Mouse (Mus musculus) hindbrain, postnatal 0 days (tissue): Measurements from ENCODE around the gene Tas2r102. TPM values are rescaled to one million over a fixed set of nuclear protein-coding genes. Genes with fewer than 3 reads are reported as not detected.

Experiments used
- ATAC-seq: fragments of 200-750 bp; cut with Nextera tagmentation; 2 replicates; pipeline ENCODE4 v1.8.0; 2017; ENCODE audit warnings: mild to moderate bottlenecking, moderate TSS enrichment, moderate library complexity
- DNase-seq: peaks from one replicate; pipeline ENCODE4 v3.0.0-alpha.2; 2015; ENCODE audit warnings: low spot score
- H3K27ac ChIP-seq: fragments of 300-500 bp; sonication (generic); 2 replicates; pipeline ENCODE4 v1.5.1; 2014; ENCODE audit warnings: mild to moderate bottlenecking
- H3K27me3 ChIP-seq: fragments of 300-500 bp; sonication (generic); 2 replicates; pipeline ENCODE4 v1.6.1; 2014; ENCODE audit warnings: low read length, mixed read lengths; ENCODE audit not compliant: insufficient read depth
- H3K36me3 ChIP-seq: fragments of 300-500 bp; sonication (generic); 2 replicates; pipeline ENCODE4 v1.6.1; 2014; ENCODE audit warnings: low read length, mixed read lengths; ENCODE audit not compliant: insufficient read depth
- H3K4me1 ChIP-seq: fragments of 300-500 bp; sonication (generic); 2 replicates; pipeline ENCODE4 v1.6.1; 2014; ENCODE audit warnings: antibody characterized with exemption, low read length, mixed read lengths; ENCODE audit not compliant: insufficient read depth
- H3K4me2 ChIP-seq: fragments of 300-500 bp; sonication (generic); 2 replicates; pipeline ENCODE4 v1.6.1; 2014; ENCODE audit warnings: low read depth, mild to moderate bottlenecking, low read length, moderate library complexity, mixed read lengths
- H3K4me3 ChIP-seq: fragments of 300-500 bp; sonication (generic); 2 replicates; pipeline ENCODE4 v1.5.1; 2014; ENCODE audit warnings: low read length
- H3K9ac ChIP-seq: fragments of 300-500 bp; sonication (generic); replicated peaks from 2 replicates; pipeline ENCODE4 v1.6.1; 2014; ENCODE audit warnings: mild to moderate bottlenecking, low read length, moderate library complexity, mixed read lengths
- H3K9me3 ChIP-seq: fragments of 300-500 bp; sonication (generic); 2 replicates; pipeline ENCODE4 v1.6.1; 2016; ENCODE audit warnings: low read length, mixed read lengths
- CTCF ChIP-seq: IDR thresholded peaks from 2 replicates; pipeline ENCODE4 v1.5.1; 2016; ENCODE audit warnings: antibody characterized with exemption, control low read depth, low read depth
- WGBS: fragments of 180-500 bp; shearing (Covaris S2); extraction: QIAGEN DNeasy Blood & Tissue Kit; methylation state at CpG from one replicate; pipeline ENCODE4 v1.1.7; 2014; 5-methylcytosine and 5-hydroxymethylcytosine counted together
- polyA plus RNA-seq: library from polyadenylated mRNA; unstranded; fragments of >200 nt; fragmentation: Nextera tagmentation; extraction: Ambion mirVana; gene quantifications from 2 replicates; pipeline ENCODE4 v1.2.1, GENCODE M21; 2015
- total RNA-seq: library from RNA; depleted of rRNA; stranded (reverse); fragments of >200 nt; gene quantifications from 2 replicates; pipeline ENCODE4 v1.2.3, GENCODE M21; 2014; rRNA removed

Tas2r102 gene
- total RNA-seq (not detected in 2 replicates), polyA plus RNA-seq (not detected in 2 replicates)

DNA sequence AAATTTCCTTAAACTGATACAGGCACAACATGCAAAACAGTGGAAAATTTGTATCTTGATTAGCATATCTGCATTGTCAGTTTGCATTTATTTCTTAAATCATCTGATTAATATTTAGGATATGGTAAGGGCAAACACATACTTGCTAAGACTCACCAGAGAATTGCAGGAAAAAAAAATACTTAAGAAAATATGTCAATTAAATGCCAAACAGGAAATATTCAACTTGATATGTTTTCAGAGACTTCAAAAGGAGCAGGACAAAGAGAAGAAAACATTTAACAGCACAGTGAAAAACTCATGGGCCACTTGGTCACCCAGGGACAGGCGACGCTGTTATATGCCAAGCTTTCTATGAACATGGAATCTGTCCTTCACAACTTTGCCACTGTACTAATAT is at the start of gene Tas2r102:
Tas2r102 (plus strand) TSS at position 301 of the 400 bp plus-strand sequence.
- Histone ChIP-seq H3K36me3 (no peaks in the 10 kb centered on the region), H3K9ac (no peak within 1 kb of the TSS), H3K27me3 (no peaks in the 10 kb centered on the region), H3K4me1 (no peaks in the 10 kb centered on the region), H3K4me3 (no peak within 1 kb of the TSS), H3K27ac (no peak within 1 kb of the TSS), H3K4me2 (no peak within 1 kb of the TSS), H3K9me3 (no peaks in the 10 kb centered on the region)
- no peak for ATAC-seq
- no peak for TF ChIP-seq CTCF
- WGBS, result 92% methylated on average over 2 of the region's 2 CpGs
- no peak for DNase-seq

DNA sequence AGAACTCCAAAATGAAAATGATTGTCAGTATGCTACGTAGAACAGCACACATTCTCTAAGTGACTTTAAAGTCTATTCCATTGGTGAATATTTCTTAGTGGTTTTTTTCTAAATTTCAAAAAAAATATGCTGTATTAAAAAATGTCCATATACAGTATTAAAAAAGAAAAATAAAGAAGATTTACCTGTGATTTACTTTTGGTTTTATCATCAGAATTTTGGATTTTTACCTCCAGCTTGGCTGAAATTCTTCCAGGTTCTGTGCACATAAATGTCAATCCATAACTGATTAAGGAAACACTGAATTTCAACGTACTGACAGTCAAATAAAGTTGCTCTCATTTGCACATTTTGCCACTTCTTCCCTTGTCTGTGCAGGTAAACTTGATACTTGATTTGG is 24.0 kb upstream of the Tas2r102 start, which contains the start of gene Tas2r115:
Tas2r115 (minus strand) TSS at position 101 of the 400 bp plus-strand sequence.
- no peak within 1 kb of the TSS for H3K4me3 ChIP-seq

DNA sequence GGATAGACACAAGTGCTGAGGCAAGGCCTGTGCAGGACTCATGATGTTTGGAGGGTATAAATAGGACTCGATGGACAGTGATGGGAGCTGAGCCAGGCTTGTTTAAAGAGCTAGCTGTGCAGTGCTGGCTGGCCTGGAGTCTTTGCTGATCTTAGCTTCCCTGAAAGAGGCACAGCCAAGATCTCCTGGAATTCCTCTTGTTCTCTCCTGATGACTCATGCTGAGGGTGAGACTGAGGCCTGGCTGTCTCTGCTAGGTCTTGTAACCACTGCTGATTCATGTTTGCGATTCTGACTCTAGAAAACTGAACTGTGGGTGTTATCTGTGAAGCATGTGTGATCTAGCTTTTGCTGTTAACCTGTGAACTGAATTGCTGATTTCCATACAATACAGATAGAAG is 11.7 kb upstream of the Tas2r102 start:
- TF ChIP-seq CTCF, result no peak
- Histone ChIP-seq H3K27me3 (no peaks in the 10 kb centered on the region), H3K4me1 (no peaks in the 10 kb centered on the region), H3K4me2 (no peak overlapping the region), H3K36me3 (no peaks in the 10 kb centered on the region), H3K9ac (no peak overlapping the region), H3K4me3 (no peak overlapping the region), H3K9me3 (0 out of 2 replicates have a peak, but pooled peaks cover 2% of the 10 kb centered on the region), H3K27ac (no peak overlapping the region)
- WGBS, result 86% methylated on average over 2 of the region's 2 CpGs
- DNase-seq (no peak), ATAC-seq (no peak)

More for the DNA sequence above, 24.0 kb upstream of the Tas2r102 start, which contains the start of gene Tas2r115:
- no peaks in the 10 kb centered on the region for H3K9me3 ChIP-seq
- H3K9ac ChIP-seq, result no peak within 1 kb of the TSS
- DNase-seq (no peak), ATAC-seq (no peak)
- 72% methylated on average over 2 of the region's 2 CpGs for WGBS
- H3K36me3 ChIP-seq, result no peaks in the 10 kb centered on the region
- no peaks in the 10 kb centered on the region for H3K27me3 ChIP-seq
- no peak within 1 kb of the TSS for H3K27ac ChIP-seq
- TF ChIP-seq CTCF, result no peak
- no peak within 1 kb of the TSS for H3K4me2 ChIP-seq
- H3K4me1 ChIP-seq, result no peaks in the 10 kb centered on the region

DNA sequence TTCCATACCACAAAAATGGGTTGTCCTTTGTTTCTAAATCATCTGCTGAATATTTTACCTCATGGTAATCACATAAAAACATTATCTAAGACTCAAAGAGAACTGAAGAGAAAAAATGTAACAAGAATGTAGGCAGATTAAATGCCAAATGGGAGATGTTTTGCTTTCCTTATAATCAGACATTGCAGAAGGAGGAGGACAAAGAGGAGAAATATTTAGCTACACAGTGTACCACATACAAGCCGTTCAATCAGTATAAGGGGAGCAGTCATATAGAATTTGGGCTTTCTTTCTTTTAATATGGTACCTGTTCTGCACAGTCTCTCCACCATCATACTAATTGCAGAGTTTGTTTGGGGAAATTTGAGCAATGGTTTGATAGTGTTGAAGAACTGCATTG is 7.5 kb upstream of the Tas2r102 start, which contains the start of gene Tas2r124:
Tas2r124 (plus strand) TSS at position 301 of the 400 bp plus-strand sequence.
- Histone ChIP-seq H3K27ac (no peak within 1 kb of the TSS), H3K36me3 (no peaks in the 10 kb centered on the region), H3K27me3 (no peaks in the 10 kb centered on the region), H3K9ac (no peak within 1 kb of the TSS), H3K4me2 (no peak within 1 kb of the TSS), H3K4me1 (no peaks in the 10 kb centered on the region), H3K9me3 (no peaks in the 10 kb centered on the region), H3K4me3 (no peak within 1 kb of the TSS)
- DNase-seq, result no peak
- no peak for ATAC-seq
- TF ChIP-seq CTCF, result no peak
- 82% methylated on average over 1 of the region's 1 CpGs for WGBS

DNA sequence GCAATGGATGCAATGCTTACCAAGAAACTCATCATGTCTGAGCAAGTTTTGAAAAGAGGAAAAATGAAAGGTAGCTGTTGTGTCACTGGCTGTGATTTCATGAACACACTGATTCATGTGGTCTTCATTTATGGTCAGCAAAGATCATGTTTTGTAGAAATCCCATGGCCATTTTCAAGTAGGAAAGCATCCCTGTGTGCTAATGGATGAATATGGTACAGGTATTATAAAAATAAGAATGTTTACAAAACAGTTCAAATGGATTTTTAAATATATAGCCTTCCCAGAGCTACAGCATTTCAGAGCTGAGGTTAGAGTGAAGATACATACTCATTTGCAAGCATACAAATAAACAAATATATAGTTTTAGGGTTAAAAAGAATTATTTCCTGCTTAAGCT is 16.1 kb downstream of the Tas2r102 start, which contains the start of gene Tas2r136:
Tas2r136 (minus strand) TSS at position 101 of the 400 bp plus-strand sequence.
- Histone ChIP-seq H3K9me3 (no peaks in the 10 kb centered on the region), H3K27ac (no peak within 1 kb of the TSS), H3K4me2 (no peak within 1 kb of the TSS), H3K4me1 (no peaks in the 10 kb centered on the region), H3K36me3 (no peaks in the 10 kb centered on the region), H3K4me3 (no peak within 1 kb of the TSS), H3K9ac (no peak within 1 kb of the TSS), H3K27me3 (no peaks in the 10 kb centered on the region)
- TF ChIP-seq CTCF, result no peak
- ATAC-seq, result no peak
- DNase-seq, result no peak

DNA sequence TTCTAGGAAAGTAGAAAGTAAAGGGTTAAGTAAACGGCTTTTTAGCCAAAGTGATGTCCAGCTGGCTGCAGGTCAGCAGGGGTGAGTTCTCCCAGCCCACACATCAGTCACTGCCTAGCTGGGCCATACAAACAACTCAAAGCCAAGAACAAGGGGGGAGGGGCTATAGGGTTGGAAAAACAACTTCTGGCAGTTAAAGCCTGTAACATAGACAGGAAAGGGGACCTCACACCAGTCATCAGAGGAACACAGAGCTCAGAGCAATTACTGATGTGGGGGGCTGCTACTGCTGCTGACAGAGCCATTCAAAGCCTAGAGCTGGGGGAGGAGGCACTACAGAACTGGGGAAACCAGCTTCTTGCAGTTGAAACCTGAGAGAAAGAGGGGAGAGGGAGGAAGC is 33.5 kb downstream of the Tas2r102 start:
- no peak for DNase-seq
- Histone ChIP-seq H3K4me2 (no peak overlapping the region), H3K27ac (no peak overlapping the region), H3K27me3 (no peaks in the 10 kb centered on the region), H3K4me3 (no peak overlapping the region), H3K4me1 (no peaks in the 10 kb centered on the region), H3K9me3 (peaks cover 14% of the 10 kb centered on the region; the same call in 1 of the 2 replicates), H3K36me3 (no peaks in the 10 kb centered on the region), H3K9ac (no peak overlapping the region)
- WGBS, result 35% methylated on average over 1 of the region's 1 CpGs
- no peak for TF ChIP-seq CTCF
- no peak for ATAC-seq

DNA sequence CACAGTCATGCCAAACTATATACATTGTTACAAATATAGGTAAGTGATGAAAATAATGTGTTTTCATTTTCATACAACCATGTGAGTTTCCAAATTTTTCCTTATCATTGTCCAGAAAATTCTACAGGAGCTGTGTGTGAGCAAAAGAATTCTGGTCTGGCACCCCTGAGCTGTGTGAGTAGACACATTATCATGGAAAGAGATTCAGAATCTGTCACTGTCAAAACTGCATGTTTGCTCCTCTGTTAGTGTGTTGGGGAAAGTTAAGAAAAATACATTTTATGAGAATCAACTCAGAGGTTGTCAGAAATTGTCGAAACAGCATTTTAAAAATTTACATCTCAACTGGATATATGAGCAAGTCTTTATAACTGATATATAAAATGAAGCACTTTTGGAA is 40.6 kb downstream of the Tas2r102 start, which contains the start of gene Tas2r117:
Tas2r117 (plus strand) TSS at position 301 of the 400 bp plus-strand sequence.
- TF ChIP-seq CTCF, result no peak
- Histone ChIP-seq H3K27ac (no peak within 1 kb of the TSS), H3K4me2 (no peak within 1 kb of the TSS), H3K9me3 (no peaks in the 10 kb centered on the region), H3K4me3 (no peak within 1 kb of the TSS), H3K9ac (no peak within 1 kb of the TSS), H3K36me3 (no peaks in the 10 kb centered on the region), H3K4me1 (no peaks in the 10 kb centered on the region), H3K27me3 (no peaks in the 10 kb centered on the region)
- ATAC-seq (no peak), DNase-seq (no peak)
- WGBS, result 78% methylated on average over 1 of the region's 1 CpGs

Other genes starting within 250 kb of the Tas2r102 start
- not detected in 2 replicates for gene Prh1, start 192.3 kb upstream of the Tas2r102 start, total RNA-seq
- not detected in 2 replicates for gene Prh1, start 192.3 kb upstream of the Tas2r102 start, polyA plus RNA-seq
- gene Prp2, start 166.2 kb upstream of the Tas2r102 start, total RNA-seq, result not detected in 2 replicates
- not detected in 2 replicates for gene Prp2, start 166.2 kb upstream of the Tas2r102 start, polyA plus RNA-seq
- not detected in 2 replicates for gene A630073D07Rik, start 110.6 kb upstream of the Tas2r102 start, total RNA-seq
- gene A630073D07Rik, start 110.6 kb upstream of the Tas2r102 start, polyA plus RNA-seq, result not detected in 2 replicates
- gene Tas2r120, start 105.2 kb upstream of the Tas2r102 start, total RNA-seq, result not detected in 2 replicates
- gene Tas2r120, start 105.2 kb upstream of the Tas2r102 start, polyA plus RNA-seq, result not detected in 2 replicates
- not detected in 2 replicates for gene Tas2r121, start 61.1 kb upstream of the Tas2r102 start, total RNA-seq
- not detected in 2 replicates for gene Tas2r121, start 61.1 kb upstream of the Tas2r102 start, polyA plus RNA-seq
- not detected in 2 replicates for gene Tas2r122, start 50.2 kb upstream of the Tas2r102 start, total RNA-seq
- not detected in 2 replicates for gene Tas2r122, start 50.2 kb upstream of the Tas2r102 start, polyA plus RNA-seq
- gene Tas2r115, start 24.1 kb upstream of the Tas2r102 start, total RNA-seq, result not detected in 2 replicates
- gene Tas2r115, start 24.1 kb upstream of the Tas2r102 start, polyA plus RNA-seq, result not detected in 2 replicates
- not detected in 2 replicates for gene Tas2r124, start 7.4 kb upstream of the Tas2r102 start, total RNA-seq
- not detected in 2 replicates for gene Tas2r124, start 7.4 kb upstream of the Tas2r102 start, polyA plus RNA-seq
- not detected in 2 replicates for gene Tas2r136, start 16.0 kb downstream of the Tas2r102 start, total RNA-seq
- not detected in 2 replicates for gene Tas2r136, start 16.0 kb downstream of the Tas2r102 start, polyA plus RNA-seq
- gene Tas2r117, start 40.7 kb downstream of the Tas2r102 start, total RNA-seq, result not detected in 2 replicates
- not detected in 2 replicates for gene Tas2r117, start 40.7 kb downstream of the Tas2r102 start, polyA plus RNA-seq
- not detected in 2 replicates for gene Tas2r123, start 85.0 kb downstream of the Tas2r102 start, total RNA-seq
- not detected in 2 replicates for gene Tas2r123, start 85.0 kb downstream of the Tas2r102 start, polyA plus RNA-seq
- not detected in 2 replicates for gene Tas2r116, start 93.3 kb downstream of the Tas2r102 start, total RNA-seq
- gene Tas2r116, start 93.3 kb downstream of the Tas2r102 start, polyA plus RNA-seq, result not detected in 2 replicates
- gene Tas2r110, start 105.9 kb downstream of the Tas2r102 start, total RNA-seq, result not detected in 2 replicates
- gene Tas2r110, start 105.9 kb downstream of the Tas2r102 start, polyA plus RNA-seq, result not detected in 2 replicates
- not detected in 2 replicates for gene Tas2r113, start 130.9 kb downstream of the Tas2r102 start, total RNA-seq
- gene Tas2r113, start 130.9 kb downstream of the Tas2r102 start, polyA plus RNA-seq, result not detected in 2 replicates
- gene Tas2r125, start 147.5 kb downstream of the Tas2r102 start, total RNA-seq, result not detected in 2 replicates
- not detected in 2 replicates for gene Tas2r125, start 147.5 kb downstream of the Tas2r102 start, polyA plus RNA-seq
- not detected in 2 replicates for gene Tas2r129, start 189.0 kb downstream of the Tas2r102 start, total RNA-seq
- not detected in 2 replicates for gene Tas2r129, start 189.0 kb downstream of the Tas2r102 start, polyA plus RNA-seq
- gene Tas2r131, start 195.8 kb downstream of the Tas2r102 start, total RNA-seq, result not detected in 2 replicates
- not detected in 2 replicates for gene Tas2r131, start 195.8 kb downstream of the Tas2r102 start, polyA plus RNA-seq
- gene Tas2r109, start 218.8 kb downstream of the Tas2r102 start, total RNA-seq, result not detected in 2 replicates
- not detected in 2 replicates for gene Tas2r109, start 218.8 kb downstream of the Tas2r102 start, polyA plus RNA-seq